Mouse (Mus musculus) frontal cortex, postnatal 14 days (tissue): Measurements from ENCODE around the gene Lpp.

Experiments used
- DNase-seq, 2 experiments: peaks; one replicate each; pipeline ENCODE4 v3.0.0; 2022; ENCODE audit warnings: low spot score in 2 of 2

Gene Lpp

DNA sequence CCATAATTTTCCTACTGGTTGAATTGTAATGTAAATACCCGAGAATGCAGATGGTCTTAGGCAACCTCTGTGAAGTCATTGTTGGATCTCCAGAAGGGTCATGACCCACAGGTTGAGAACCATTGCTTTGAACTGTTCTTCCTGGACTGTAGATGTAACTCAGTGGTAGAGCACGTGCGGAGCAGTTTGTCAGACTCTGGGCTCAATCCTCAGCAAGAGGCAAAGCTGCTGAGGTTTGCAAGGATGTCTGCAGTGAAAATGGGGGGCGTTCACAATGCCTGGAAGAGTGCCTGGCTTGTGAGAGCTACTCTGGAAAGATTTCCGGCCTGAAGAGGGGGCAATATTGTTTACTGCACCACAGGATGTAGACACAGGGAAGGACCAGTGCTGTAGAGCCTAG lies 6.2 kb downstream of the Lpp start:
- DNase-seq, result no peak

- DNase-seq, result no peak
Measured at GRCm38 (mm10) chr16:24400776-24401175, 7.5 kb downstream of the Lpp start.

GRCm38 (mm10) chr16:24402801-24403200 lies 9.5 kb downstream of the Lpp start:
- DNase-seq, result no peak

- no peak for DNase-seq
Measured at GRCm38 (mm10) chr16:24403733-24404380, 10.6 kb downstream of the Lpp start.

GRCm38 (mm10) chr16:24406521-24406920 lies 13.2 kb downstream of the Lpp start:
- DNase-seq, result no peak

DNA sequence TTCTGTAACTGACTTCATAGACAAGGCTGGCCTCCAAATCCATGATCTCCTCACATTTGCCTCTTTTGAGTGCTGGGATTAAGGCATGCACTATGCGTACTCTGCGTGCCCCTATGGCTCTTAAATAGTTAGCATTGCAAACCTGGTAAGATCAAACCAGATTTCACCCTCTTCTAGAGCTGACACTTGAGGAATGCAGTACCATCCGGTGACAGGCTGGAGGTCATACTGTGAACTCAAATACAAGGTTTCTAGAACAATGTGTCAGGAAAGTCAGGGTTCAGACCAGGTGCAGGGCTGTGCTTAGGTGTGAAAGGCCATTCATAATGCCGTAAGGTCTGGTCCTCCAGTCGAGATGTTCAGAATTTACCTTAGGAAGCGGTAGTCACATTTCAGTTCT lies 18.0 kb downstream of the Lpp start:
- DNase-seq, result no peak

DNA sequence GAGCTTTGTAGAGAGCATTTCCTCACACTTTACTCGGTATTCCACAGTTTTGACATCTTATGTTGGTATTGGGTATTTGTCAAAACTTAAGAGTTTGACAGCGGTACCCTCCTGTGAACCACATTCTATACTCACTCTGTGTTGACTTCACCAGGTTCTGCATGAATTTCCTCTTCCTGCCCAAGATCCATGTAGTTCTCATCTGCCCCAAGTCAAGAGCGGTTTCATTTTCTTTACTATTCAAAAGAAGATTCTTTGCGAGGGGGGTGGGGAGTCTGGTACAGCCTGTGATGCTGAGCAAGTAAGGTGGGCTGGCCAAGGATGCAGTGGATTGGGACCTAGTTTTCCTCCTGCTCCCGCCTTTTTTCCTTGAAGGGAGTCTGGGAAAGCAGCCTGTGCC lies 18.9 kb downstream of the Lpp start:
- no peak for DNase-seq

DNA sequence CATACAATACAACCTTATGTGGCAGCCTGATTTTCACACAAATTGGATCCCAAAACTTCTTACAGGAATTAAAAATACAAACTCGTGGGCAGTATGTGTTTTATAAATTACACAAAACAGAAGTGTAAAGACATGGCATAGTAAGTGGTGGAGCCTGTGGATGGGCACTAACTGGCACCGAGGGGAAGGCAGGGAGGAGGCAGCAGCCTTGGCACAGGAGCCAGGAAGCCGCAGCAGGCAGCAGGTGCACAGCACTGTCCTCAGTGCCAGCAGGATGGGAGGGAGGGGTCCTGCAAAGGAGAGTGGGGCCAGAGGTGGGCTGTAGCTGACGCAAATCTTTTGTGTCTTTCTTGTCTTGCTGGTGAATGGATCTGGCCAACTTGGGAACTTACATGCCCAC lies 19.8 kb downstream of the Lpp start:
- DNase-seq, result no peak

- DNase-seq, result no peak
Measured at GRCm38 (mm10) chr16:24418022-24418421, 24.7 kb downstream of the Lpp start.

GRCm38 (mm10) chr16:24420603-24421120 lies 27.4 kb downstream of the Lpp start:
- DNase-seq, result no peak

- no peak for DNase-seq
Measured at GRCm38 (mm10) chr16:24421687-24422418, 28.5 kb downstream of the Lpp start.

DNA sequence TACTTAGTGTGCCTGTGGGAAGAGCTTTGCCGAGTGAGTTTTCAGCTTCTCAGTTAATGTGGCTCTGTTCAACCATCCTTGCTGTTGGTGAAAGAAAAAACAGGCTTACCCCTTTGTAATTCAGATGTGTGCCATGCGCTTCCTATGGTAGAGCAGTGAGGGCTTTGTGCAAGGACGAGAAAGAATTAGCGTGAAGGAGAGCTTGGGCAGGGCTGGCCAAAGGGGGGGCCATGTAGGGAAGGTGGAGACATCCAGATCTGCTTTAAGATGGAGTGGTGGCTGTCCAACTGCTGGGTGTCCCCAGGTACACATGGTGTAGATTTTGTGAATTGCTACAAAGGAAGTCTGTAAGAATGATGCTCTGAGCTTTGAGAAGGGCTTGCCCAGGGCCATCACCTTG lies 29.9 kb downstream of the Lpp start:
- no peak for DNase-seq

GRCm38 (mm10) chr16:24423751-24424150 lies 30.4 kb downstream of the Lpp start:
- DNase-seq, result no peak

GRCm38 (mm10) chr16:24424356-24424977 lies 31.2 kb downstream of the Lpp start:
- no peak for DNase-seq

- DNase-seq, result no peak
Measured at GRCm38 (mm10) chr16:24425816-24426215, 32.5 kb downstream of the Lpp start.

GRCm38 (mm10) chr16:24427606-24428005 lies 34.3 kb downstream of the Lpp start:
- no peak for DNase-seq

DNA sequence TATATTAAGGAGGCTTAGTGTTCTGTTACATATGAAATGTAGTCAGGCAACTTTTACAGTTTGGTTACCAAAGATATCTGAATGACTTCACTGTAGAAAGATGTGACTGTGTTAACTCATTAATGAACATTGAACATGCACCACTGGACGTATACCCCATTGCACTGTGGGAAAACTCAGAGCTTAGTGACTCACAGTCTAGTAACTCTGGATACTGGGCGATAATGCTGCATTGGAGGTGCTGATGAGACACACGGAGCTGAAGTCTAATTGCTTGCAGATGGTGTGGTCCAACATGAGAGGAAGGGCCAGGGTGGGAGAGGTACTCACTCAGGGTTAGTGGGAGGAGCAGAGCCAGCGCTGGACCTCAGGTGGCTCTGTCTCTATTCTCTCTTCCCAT lies 34.7 kb downstream of the Lpp start:
- no peak for DNase-seq

GRCm38 (mm10) chr16:24428742-24429141 lies 35.4 kb downstream of the Lpp start:
- no peak for DNase-seq

DNA sequence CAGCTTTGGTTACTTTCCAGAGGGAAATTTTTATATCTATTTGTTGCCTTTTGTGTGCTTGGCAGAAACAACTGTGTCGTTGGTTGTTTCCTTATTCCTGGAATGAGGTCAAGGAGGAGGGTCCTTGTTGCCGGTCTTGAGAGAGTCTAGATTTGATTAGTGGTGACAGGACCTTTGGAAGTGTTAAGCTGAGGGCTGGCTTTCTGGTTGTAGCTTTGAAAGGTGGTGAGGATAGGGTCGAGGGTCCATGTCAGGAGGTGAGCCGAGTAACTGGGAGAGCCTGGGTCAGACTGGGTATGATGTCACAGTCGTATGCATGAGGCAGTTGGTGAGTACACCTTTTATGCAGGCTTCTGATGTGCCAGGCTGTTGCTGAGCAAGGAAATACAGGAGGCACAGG lies 36.4 kb downstream of the Lpp start:
- no peak for DNase-seq

GRCm38 (mm10) chr16:24431808-24432207 lies 38.5 kb downstream of the Lpp start:
- no peak for DNase-seq

DNA sequence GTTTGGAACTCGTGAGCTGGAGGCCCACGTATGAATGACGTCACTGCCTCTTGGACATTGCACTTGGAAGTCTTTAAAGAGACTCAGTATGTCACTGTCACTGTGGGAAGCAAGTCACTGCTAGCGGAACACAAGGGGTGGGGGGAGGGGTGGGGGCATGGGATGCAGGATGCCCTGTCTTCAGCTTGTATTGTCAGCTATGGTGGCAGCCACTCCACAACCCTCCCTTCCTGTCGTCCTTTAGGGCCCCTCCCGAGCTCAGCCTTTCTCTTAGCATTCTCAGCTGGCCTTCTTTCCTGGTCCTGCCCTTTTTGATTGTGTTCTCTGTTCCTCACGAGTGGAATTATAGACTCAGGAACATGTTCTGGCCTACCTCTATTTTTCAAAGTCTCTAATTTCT lies 40.3 kb downstream of the Lpp start:
- no peak for DNase-seq

DNA sequence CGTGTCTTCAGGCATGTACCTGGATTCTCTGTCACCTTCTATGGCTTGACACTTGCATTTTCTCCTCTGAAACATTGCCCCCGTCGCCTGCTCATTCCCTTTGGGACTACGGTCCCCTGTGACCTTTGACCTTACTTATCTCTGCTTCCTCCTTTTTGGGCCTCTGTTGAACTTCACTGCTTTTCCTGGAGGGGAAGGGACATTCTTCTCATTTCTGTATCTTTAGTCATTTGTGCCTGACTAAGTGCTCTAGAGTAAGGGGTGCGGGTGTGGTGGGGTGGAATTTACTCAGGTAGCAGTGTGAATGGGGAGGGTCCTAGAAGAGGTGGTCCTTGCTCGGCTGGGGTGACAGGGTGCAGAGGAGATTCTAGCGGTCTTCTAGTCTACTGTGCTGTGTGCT lies 40.7 kb downstream of the Lpp start:
- DNase-seq, result no peak

GRCm38 (mm10) chr16:24434531-24435114 lies 41.3 kb downstream of the Lpp start:
- no peak for DNase-seq
